Mouse (Mus musculus) testis, adult 2 months (tissue): ENCODE measurements around the gene Lingo1.

ENCODE experiments used
- CTCF ChIP-seq: fragments of 200-500 bp; IDR thresholded peaks from 2 replicates; pipeline ENCODE4 v1.5.1; 2012; ENCODE audit warnings: low read depth, mild to moderate bottlenecking, inconsistent platforms, low read length, moderate library complexity; ENCODE audit not compliant: control insufficient read depth, insufficient read depth, insufficient replicate concordance
- POLR2A ChIP-seq: fragments of 200-500 bp; IDR thresholded peaks from 2 replicates; pipeline ENCODE4 v1.6.1; 2012; ENCODE audit warnings: low read depth, mild to moderate bottlenecking, inconsistent platforms, low read length, moderate library complexity; ENCODE audit not compliant: control insufficient read depth

DNA sequence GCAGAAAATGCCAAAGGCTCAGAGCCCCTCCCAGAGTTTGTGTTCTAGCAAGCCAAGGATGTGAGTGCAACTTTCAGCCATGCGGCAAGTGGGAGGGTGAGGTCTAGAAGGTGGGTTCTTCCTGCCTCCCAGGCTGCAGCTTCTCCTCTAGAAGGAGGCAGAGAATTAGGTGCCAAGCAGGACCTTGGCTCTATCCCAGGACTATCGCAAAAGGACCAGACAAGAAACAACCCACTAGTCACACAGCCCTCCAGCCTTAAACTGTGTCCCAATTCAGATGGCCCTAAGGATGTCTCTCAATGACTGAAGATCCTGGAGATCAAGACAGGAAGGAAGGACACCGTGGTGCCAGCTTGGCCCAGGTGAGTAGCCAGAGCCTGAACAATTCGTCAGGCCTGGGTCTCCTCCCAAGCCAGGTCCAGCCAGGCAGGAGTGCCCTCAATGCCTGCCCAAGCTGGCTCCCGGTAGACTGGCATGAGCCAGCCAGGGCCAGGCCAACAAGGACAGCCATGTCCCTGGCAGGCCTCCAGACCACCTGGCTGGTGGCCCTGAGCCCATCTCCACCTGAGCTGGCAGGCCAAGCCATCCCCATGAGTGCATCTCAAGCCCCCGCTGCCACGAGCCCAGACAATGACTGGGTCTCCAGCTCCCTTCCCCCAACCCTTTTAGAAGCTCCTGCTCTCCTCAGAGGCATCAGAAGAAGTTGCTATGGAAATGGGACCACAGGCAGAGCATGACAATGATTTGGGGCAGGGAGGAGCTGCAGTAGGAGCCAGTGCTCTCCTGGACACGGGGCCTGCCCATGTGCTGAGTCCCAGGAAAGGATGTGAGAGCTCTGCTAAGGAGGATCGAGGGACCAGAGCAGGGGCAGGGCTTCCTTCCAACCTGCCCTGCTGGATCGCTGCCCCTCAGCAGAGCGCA is 19.1 kb downstream of the Lingo1 start:
- TF ChIP-seq POLR2A = no peak
- no peak for TF ChIP-seq CTCF
